Mouse (Mus musculus) regulatory T cell (primary cell): ENCODE data around the gene Akain1.

ENCODE experiments used
- in situ Hi-C: fragments of 300-600 bp; cut with MboI, MseI; formaldehyde crosslinking; loops from one replicate; pipeline ENCODE4 v1.15.1; 2025; ENCODE audit warnings: high pct_unique_total_duplicates

Gene Akain1

GRCm38 (mm10) chr17:69479261-69479660, 40.1 kb downstream of the Akain1 start:
- in situ Hi-C loops: no loop called here

GRCm38 (mm10) chr17:69487116-69487515, 48.0 kb downstream of the Akain1 start:
- in situ Hi-C loops: no loop called here

GRCm38 (mm10) chr17:69487884-69488283, 48.8 kb downstream of the Akain1 start:
- in situ Hi-C loops: no loop called here

GRCm38 (mm10) chr17:69488826-69489225, 49.7 kb downstream of the Akain1 start:
- in situ Hi-C loops: no loop called here

- in situ Hi-C loops: no loop called here
These were observed 53.2 kb downstream of the Akain1 start for GRCm38 (mm10) chr17:69492368-69492767.

- in situ Hi-C loops: no loop called here
These were observed 56.4 kb downstream of the Akain1 start for GRCm38 (mm10) chr17:69495531-69495930.

GRCm38 (mm10) chr17:69496125-69496524, 57.0 kb downstream of the Akain1 start:
- in situ Hi-C loops: no loop called here

GRCm38 (mm10) chr17:69497315-69497714, 58.2 kb downstream of the Akain1 start:
- in situ Hi-C loops: no loop called here

GRCm38 (mm10) chr17:69498913-69499312, 59.8 kb downstream of the Akain1 start:
- in situ Hi-C loops: no loop called here

- in situ Hi-C loops: no loop called here
These were observed 60.3 kb downstream of the Akain1 start for GRCm38 (mm10) chr17:69499441-69499840.

- in situ Hi-C loops: no loop called here
These were observed 66.9 kb downstream of the Akain1 start for GRCm38 (mm10) chr17:69506070-69506469.

GRCm38 (mm10) chr17:69516344-69516907, 77.3 kb downstream of the Akain1 start:
- in situ Hi-C loops: no loop called here

GRCm38 (mm10) chr17:69531472-69531871, 92.3 kb downstream of the Akain1 start:
- in situ Hi-C loops: no loop called here
